Mouse (Mus musculus) CH12.LX (cell line): ENCODE results near the gene Mcoln1. TPM values are rescaled to one million over a fixed set of nuclear protein-coding genes. Genes with fewer than 3 reads are reported as not detected.

Source experiments
- DNase-seq: peaks from one replicate; pipeline ENCODE4 v3.0.0-alpha.2; 2013; ENCODE audit errors: extremely low read depth
- H3K27ac ChIP-seq: 2 replicates; pipeline ENCODE4 v1.5.1; 2012; ENCODE audit warnings: low read depth, mild to moderate bottlenecking, control low read depth, moderate library complexity; ENCODE audit not compliant: insufficient read depth
- H3K27me3 ChIP-seq: replicated peaks from 2 replicates; pipeline ENCODE3; 2012; ENCODE audit warnings: inconsistent platforms
- H3K36me3 ChIP-seq, 2 experiments: replicated peaks in 1 of 2; 2 replicates each; pipeline versions ENCODE3 to v1.6.1; 2012; ENCODE audit warnings: inconsistent platforms in 1 of 2, low read length in 1 of 2, mild to moderate bottlenecking in 1 of 2, mixed read lengths in 1 of 2, moderate library complexity in 1 of 2; ENCODE audit not compliant: control insufficient read depth in 1 of 2, insufficient read depth in 1 of 2
- H3K4me1 ChIP-seq, 2 experiments: 2 replicates each; pipeline ENCODE4 v1.6.1; 2012; ENCODE audit warnings: inconsistent platforms in 1 of 2, moderate library complexity in 1 of 2; ENCODE audit not compliant: insufficient read depth in 2 of 2, control insufficient read depth in 1 of 2
- H3K4me2 ChIP-seq: 2 replicates; pipeline ENCODE4 v1.6.1; 2012; ENCODE audit warnings: low read depth, mild to moderate bottlenecking, control low read depth; ENCODE audit not compliant: poor library complexity, insufficient read depth, severe bottlenecking
- H3K4me3 ChIP-seq, 3 experiments: fragments of 150-350 bp in 1 of 3; sonication (generic) in 1 of 3; replicated peaks in 1 of 3; 2 replicates each; pipeline versions ENCODE3 to v1.5.1; 2011 to 2012; ENCODE audit warnings: low read depth in 2 of 3, low read length in 2 of 3, mild to moderate bottlenecking in 2 of 3, moderate library complexity in 2 of 3, control low read depth in 1 of 3, improper control_type of control experiment in 1 of 3, inconsistent platforms in 1 of 3, mixed read lengths in 1 of 3; ENCODE audit not compliant: poor library complexity in 1 of 3
- H3K79me2 ChIP-seq: replicated peaks from 2 replicates; pipeline ENCODE4 v1.6.1; 2012; ENCODE audit warnings: mild to moderate bottlenecking, moderate library complexity; ENCODE audit not compliant: control insufficient read depth, poor library complexity, insufficient read depth, severe bottlenecking; ENCODE audit errors: extremely low read depth
- H3K9ac ChIP-seq: 2 replicates; pipeline ENCODE4 v1.6.1; 2012; ENCODE audit warnings: low read depth, mild to moderate bottlenecking, control low read depth, moderate library complexity; ENCODE audit not compliant: insufficient read depth
- H3K9me3 ChIP-seq: replicated peaks from 2 replicates; pipeline ENCODE3; 2012; ENCODE audit warnings: low read length, inconsistent platforms, mixed read lengths
- BHLHE40 ChIP-seq: IDR thresholded peaks from 2 replicates; pipeline ENCODE4 v1.6.1; 2011; ENCODE audit warnings: mild to moderate bottlenecking, low read depth, low read length, improper control_type of control experiment
- CHD1 ChIP-seq: IDR thresholded peaks from 2 replicates; pipeline ENCODE4 v1.6.1; 2012; ENCODE audit warnings: low read depth, low read length, improper control_type of control experiment, inconsistent platforms
- CHD2 ChIP-seq: IDR thresholded peaks from 2 replicates; pipeline ENCODE4 v1.6.1; 2011; ENCODE audit warnings: low read length, improper control_type of control experiment
- CTCF ChIP-seq, 2 experiments: IDR thresholded peaks in 1 of 2; conservative IDR thresholded peaks in 1 of 2; 2 replicates each; pipeline ENCODE4 v1.5.1; 2011 to 2012; ENCODE audit warnings: low read depth in 2 of 2, low read length in 2 of 2, improper control_type of control experiment in 1 of 2, inconsistent platforms in 1 of 2, mild to moderate bottlenecking in 1 of 2, moderate library complexity in 1 of 2
- ELF1 ChIP-seq: IDR thresholded peaks from 2 replicates; pipeline ENCODE4 v1.6.1; 2014; ENCODE audit warnings: low read depth, mild to moderate bottlenecking, inconsistent platforms, low read length, improper control_type of control experiment
- ETS1 ChIP-seq: conservative IDR thresholded peaks from 2 replicates; pipeline ENCODE4 v1.6.1; 2012; ENCODE audit warnings: low read depth, mild to moderate bottlenecking, inconsistent platforms, low read length, improper control_type of control experiment, moderate library complexity
- GABPA ChIP-seq: IDR thresholded peaks from 2 replicates; pipeline ENCODE4 v1.6.1; 2012; ENCODE audit warnings: low read depth, low read length, improper control_type of control experiment, inconsistent platforms; ENCODE audit not compliant: insufficient replicate concordance
- HCFC1 ChIP-seq: IDR thresholded peaks from 2 replicates; pipeline ENCODE4 v1.6.1; 2012; ENCODE audit warnings: low read depth, mild to moderate bottlenecking, inconsistent platforms, low read length, improper control_type of control experiment
- IRF4 ChIP-seq: IDR thresholded peaks from 2 replicates; pipeline ENCODE4 v1.6.1; 2014; ENCODE audit warnings: low read depth, mild to moderate bottlenecking, inconsistent platforms, low read length, improper control_type of control experiment
- JUN ChIP-seq: IDR thresholded peaks from 2 replicates; pipeline ENCODE4 v1.6.1; 2011; ENCODE audit warnings: low read depth, mild to moderate bottlenecking, low read length, improper control_type of control experiment, moderate library complexity; ENCODE audit not compliant: insufficient read depth
- MAX ChIP-seq: IDR thresholded peaks from 2 replicates; pipeline ENCODE4 v1.6.1; 2011; ENCODE audit warnings: low read length, improper control_type of control experiment
- MAZ ChIP-seq: IDR thresholded peaks from 2 replicates; pipeline ENCODE4 v1.6.1; 2012; ENCODE audit warnings: low read depth, mild to moderate bottlenecking, inconsistent platforms, low read length, improper control_type of control experiment, moderate library complexity
- MEF2A ChIP-seq: IDR thresholded peaks from 2 replicates; pipeline ENCODE4 v1.6.1; 2014; ENCODE audit warnings: low read depth, mild to moderate bottlenecking, inconsistent platforms, low read length, improper control_type of control experiment, borderline replicate concordance
- MYC ChIP-seq: IDR thresholded peaks from 2 replicates; pipeline ENCODE4 v1.6.1; 2011; ENCODE audit warnings: low read depth, mild to moderate bottlenecking, improper control_type of control experiment, low read length
- NELFE ChIP-seq: IDR thresholded peaks from 2 replicates; pipeline ENCODE4 v1.6.1; 2011; ENCODE audit warnings: low read depth, low read length, improper control_type of control experiment
- PAX5 ChIP-seq: IDR thresholded peaks from 2 replicates; pipeline ENCODE4 v1.6.1; 2012; ENCODE audit warnings: low read length, inconsistent platforms, mixed read lengths
- POLR2A ChIP-seq: IDR thresholded peaks from 2 replicates; pipeline ENCODE4 v1.6.1; 2011; ENCODE audit warnings: low read depth, mild to moderate bottlenecking, improper control_type of control experiment, low read length
- POLR2AphosphoS2 ChIP-seq: IDR thresholded peaks from 2 replicates; pipeline ENCODE4 v1.6.1; 2011; ENCODE audit warnings: low read depth, low read length, improper control_type of control experiment
- RCOR1 ChIP-seq: conservative IDR thresholded peaks from 2 replicates; pipeline ENCODE4 v1.6.1; 2012; ENCODE audit warnings: low read depth, mild to moderate bottlenecking, inconsistent platforms, low read length, improper control_type of control experiment
- TCF12 ChIP-seq: IDR thresholded peaks from 2 replicates; pipeline ENCODE4 v1.6.1; 2014; ENCODE audit warnings: low read depth, mild to moderate bottlenecking, inconsistent platforms, low read length, improper control_type of control experiment
- UBTF ChIP-seq: IDR thresholded peaks from 2 replicates; pipeline ENCODE4 v1.6.1; 2012; ENCODE audit warnings: low read depth, mild to moderate bottlenecking, inconsistent platforms, low read length, improper control_type of control experiment, moderate library complexity
- USF1 ChIP-seq: IDR thresholded peaks from 2 replicates; pipeline ENCODE4 v1.6.1; 2014; ENCODE audit warnings: low read depth, mild to moderate bottlenecking, inconsistent platforms, low read length, improper control_type of control experiment
- USF2 ChIP-seq: conservative IDR thresholded peaks from 2 replicates; pipeline ENCODE4 v1.6.1; 2011; ENCODE audit warnings: low read depth, low read length, improper control_type of control experiment
- ZC3H11A ChIP-seq: IDR thresholded peaks from 2 replicates; pipeline ENCODE4 v1.6.1; 2012; ENCODE audit warnings: low read depth, mild to moderate bottlenecking, inconsistent platforms, low read length, improper control_type of control experiment
- ZMIZ1 ChIP-seq: IDR thresholded peaks from 2 replicates; pipeline ENCODE4 v1.6.1; 2012; ENCODE audit warnings: low read depth, mild to moderate bottlenecking, inconsistent platforms, low read length, improper control_type of control experiment
- dilution Hi-C: fragments of 300-500 bp; cut with MboI; formaldehyde crosslinking; loops from 2 replicates; pipeline ENCODE4 v1.14.3; 2020; ENCODE audit warnings: low sequenced_read_pairs; ENCODE audit not compliant: extremely low pct_unique_long_range_greater_than_20kb, extremely low pct_ligation_motif_present
- in situ Hi-C: fragments of 300-500 bp; cut with MboI; formaldehyde crosslinking; loops from 3 replicates; pipeline ENCODE4 v1.14.3; 2019; ENCODE audit warnings: low sequenced_read_pairs, low pct_ligation_motif_present, low pct_unique_long_range_greater_than_20kb, mixed read lengths
- polyA plus RNA-seq: library from polyadenylated mRNA; unstranded; fragments of >175 nt; gene quantifications from 2 replicates; pipeline ENCODE4 v1.2.1, GENCODE M21; 2012; ENCODE audit warnings: low read depth; ENCODE audit not compliant: insufficient read length
- total RNA-seq, 2 experiments: library from RNA; depleted of rRNA; stranded (reverse); fragments of 300-350 nt in 1 of 2; fragments of >200 nt in 1 of 2; gene quantifications; 2 replicates each; pipeline ENCODE4 v1.2.3; 2012 to 2014

Mcoln1 gene
- total and polyA plus RNA-seq, 3 experiments: 13.0 to 28.0 (median 20.5) TPM

DNA sequence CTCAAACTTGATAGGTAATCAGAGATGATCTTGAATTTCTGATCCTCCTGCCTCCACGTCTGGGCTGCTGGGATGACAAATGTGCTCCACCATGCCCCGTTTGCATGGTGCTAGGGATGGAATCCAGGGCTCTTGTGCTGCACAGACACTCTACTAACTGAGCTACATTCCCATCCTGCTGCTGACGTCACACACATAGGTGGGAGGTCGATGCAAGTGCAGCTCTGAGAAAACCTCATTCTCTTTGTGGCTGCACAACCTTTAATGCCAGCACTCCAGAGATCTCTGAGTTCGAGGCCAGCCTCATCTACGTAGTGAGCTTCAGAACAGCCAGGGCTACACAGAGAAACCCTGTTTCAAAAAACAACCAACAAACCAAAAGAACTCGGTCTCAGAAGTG, 38.9 kb downstream of the Mcoln1 start:
- Histone ChIP-seq H3K4me1 (peaks cover 0 to 9% of the 10 kb centered on the region in 2 experiments; a peak in 1 of 4 replicates), H3K36me3 (peaks cover 79 to 94% of the 10 kb centered on the region in 2 experiments), H3K9ac (no peak overlapping the region), H3K27ac (no peak overlapping the region), H3K4me3 (no peak overlapping the region), H3K4me2 (no peak overlapping the region), H3K79me2 (no peaks in the 10 kb centered on the region), H3K27me3 (no peaks in the 10 kb centered on the region), H3K9me3 (no peaks in the 10 kb centered on the region)
- in situ Hi-C loops: no loop called here
- TF ChIP-seq ETS1 (no peak), USF1 (no peak), POLR2AphosphoS2 (no peak), ZMIZ1 (no peak), USF2 (no peak), MAZ (no peak), MEF2A (no peak), ELF1 (no peak)
- DNase-seq: no peak
- dilution Hi-C loops: no loop called here

DNA sequence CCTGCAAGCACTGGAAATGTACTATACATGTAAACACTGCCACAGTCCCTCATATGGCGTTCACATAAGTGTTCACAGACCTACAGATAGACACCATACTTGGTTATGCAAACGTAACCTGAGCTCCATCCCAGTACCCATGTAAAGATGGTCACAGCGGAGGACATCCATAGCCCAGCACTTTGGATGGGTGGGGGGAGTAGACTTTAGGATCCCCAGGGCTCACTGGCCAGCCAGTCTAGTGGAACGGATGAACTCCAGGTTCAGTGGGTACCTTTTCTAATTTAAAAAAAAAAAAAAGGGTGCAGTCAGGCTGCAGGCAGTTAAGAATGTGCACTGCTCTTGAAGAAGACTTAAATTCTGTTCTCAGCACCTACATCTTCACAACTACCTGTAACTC, 39.8 kb downstream of the Mcoln1 start:
- no peak overlapping the region for H3K27ac ChIP-seq
- H3K9me3 ChIP-seq: no peaks in the 10 kb centered on the region
- TF ChIP-seq IRF4: no peak
- no peak for TF ChIP-seq CHD2
- no peak for TF ChIP-seq MEF2A
- no peak for TF ChIP-seq JUN
- no peaks in the 10 kb centered on the region for H3K27me3 ChIP-seq
- no peaks in the 10 kb centered on the region for H3K79me2 ChIP-seq
- in situ Hi-C loops: no loop called here
- no peak for DNase-seq
- H3K9ac ChIP-seq: no peak overlapping the region
- H3K4me2 ChIP-seq: no peak overlapping the region
- H3K4me3 ChIP-seq: no peak overlapping the region
- H3K36me3 ChIP-seq: peaks cover 82 to 97% of the 10 kb centered on the region in 2 experiments
- H3K4me1 ChIP-seq: peaks cover 0 to 9% of the 10 kb centered on the region in 2 experiments; a peak in 1 of 4 replicates
- dilution Hi-C loops: no loop called here

DNA sequence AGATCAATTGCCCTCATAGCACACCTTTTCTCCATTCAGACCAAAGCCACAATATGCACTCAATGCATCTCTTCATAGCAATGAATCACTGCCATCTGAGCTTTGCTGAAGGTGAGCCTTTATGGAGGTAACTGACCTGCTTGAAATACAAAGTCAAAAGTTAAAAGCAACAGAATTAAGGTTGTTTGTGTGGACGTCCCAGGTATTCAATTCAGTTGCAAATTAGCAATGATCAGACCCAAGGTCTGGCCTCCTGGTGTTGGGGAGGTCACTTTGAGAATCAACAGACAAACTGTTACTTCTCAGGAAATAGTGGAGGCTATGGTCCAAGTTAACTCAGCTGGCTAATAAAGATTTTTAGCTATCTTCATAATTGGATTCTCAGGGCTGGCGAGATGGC, 46.3 kb downstream of the Mcoln1 start:
- no peak overlapping the region for H3K9ac ChIP-seq
- H3K4me1 ChIP-seq: no peaks in the 10 kb centered on the region
- no peak for DNase-seq
- dilution Hi-C loops: no loop called here
- H3K4me2 ChIP-seq: no peak overlapping the region
- H3K9me3 ChIP-seq: no peaks in the 10 kb centered on the region
- H3K27me3 ChIP-seq: no peaks in the 10 kb centered on the region
- H3K79me2 ChIP-seq: no peaks in the 10 kb centered on the region
- H3K36me3 ChIP-seq: peaks cover 34 to 50% of the 10 kb centered on the region in 2 experiments
- no peak overlapping the region for H3K27ac ChIP-seq
- in situ Hi-C loops: no loop called here
- no peak overlapping the region for H3K4me3 ChIP-seq
- TF ChIP-seq NELFE (no peak), MAX (no peak), TCF12 (no peak), UBTF (no peak), RCOR1 (no peak), HCFC1 (no peak), CHD1 (no peak), ZC3H11A (no peak), PAX5 (no peak), POLR2A (no peak), ELF1 (no peak), CTCF (conservative IDR thresholded peaks at IDR 0.05 in 1 of 2, IDR thresholded peaks at IDR 0.05 in 1 of 2; ENCODE audit: low read depth in 2 of 2, low read length in 2 of 2) (no peak), BHLHE40 (no peak), MEF2A (no peak), MYC (no peak), CHD2 (no peak), GABPA (no peak)
